Comparison of ENCODE assay signal across 22 mouse cellular contexts in the genomic region with DNA sequence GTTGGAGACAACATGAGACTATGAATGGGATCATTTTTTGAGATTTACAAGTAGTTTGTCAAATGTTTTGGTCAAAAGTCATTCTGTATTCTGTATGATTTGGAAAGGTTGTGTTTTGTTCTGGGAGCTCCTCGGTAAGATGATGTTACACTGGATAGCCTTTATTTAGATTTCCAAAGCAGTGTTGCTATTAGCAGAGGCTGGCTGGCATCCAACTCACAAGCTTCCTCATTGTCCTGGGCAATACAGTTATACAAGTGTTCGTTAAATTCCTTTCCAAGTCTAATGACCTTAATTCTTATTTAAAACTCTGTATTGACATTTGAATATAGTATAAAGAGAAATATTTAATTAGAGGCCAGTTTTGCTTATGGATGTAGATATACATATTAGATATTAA. TPM values are rescaled to one million over a fixed set of nuclear protein-coding genes. Genes with fewer than 3 reads are reported as not detected.
A peak's percentile ranks its signal among the peaks of the same experiment; 100 is the strongest.
DNase-seq lines count a peak whose midpoint lies in the region; ATAC-seq lines count a peak whose summit lies in the region.
"Had no signal": no experiment of that assay in that cellular context is flagged by ENCODE, and none has a peak within 500 bp of the region (broad histone marks: within the 10 kb centered on the region; RNA-seq: fewer than 3 reads in every experiment).

No protein-coding gene starts in this region.

- H3K9me3 ChIP-seq in heart, embryonic 12.5 days (replicated peaks) = peaks cover 7% of the 10 kb centered on the region; the same call in 1 of the 2 replicates
- no peaks in the 10 kb centered on the region for H3K9me3 ChIP-seq in midbrain, embryonic 14.5 days (ENCODE audit: control insufficient read depth, low read length)
- H3K9me3 ChIP-seq in midbrain, embryonic 10.5 days (replicated peaks) = peaks cover 8% of the 10 kb centered on the region; the same call in 1 of the 2 replicates
- H3K9me3 ChIP-seq in heart, embryonic 15.5 days (replicated peaks) = no peaks in the 10 kb centered on the region; the same call in 1 of the 2 replicates
- H3K9me3 ChIP-seq: embryonic facial prominence, embryonic 15.5 days; hindbrain, embryonic 12.5 days; limb, embryonic 10.5 days had no signal

- intact Hi-C loops in left cerebral cortex, postnatal 25 days (cut with DNase I) = no loop called here

- ATAC-seq in heart, embryonic 12.5 days (ENCODE audit: insufficient number of reproducible peaks, low FRiP score) = no peak
- ATAC-seq in midbrain, embryonic 14.5 days (ENCODE audit: low FRiP score, low TSS enrichment) = no peak
- peak; percentile 50; the same call in 1 of the 2 replicates for ATAC-seq in heart, embryonic 15.5 days (replicated peaks; ENCODE audit: insufficient number of reproducible peaks, insufficient read depth, low FRiP score, low read depth)

- peak overlapping the region; percentile 51 for H3K27ac ChIP-seq in heart, embryonic 12.5 days (ENCODE audit: poor library complexity, severe bottlenecking)
- no peak overlapping the region for H3K27ac ChIP-seq in midbrain, embryonic 14.5 days (replicated peaks; ENCODE audit: low read depth, low read length)
- H3K27ac ChIP-seq in midbrain, embryonic 10.5 days (replicated peaks) = no peak overlapping the region
- H3K27ac ChIP-seq in heart, embryonic 15.5 days = peak overlapping the region; percentile 54; the same call in 1 of the 2 replicates
- H3K27ac ChIP-seq: embryonic facial prominence, embryonic 15.5 days; hindbrain, embryonic 12.5 days; left cerebral cortex, adult 2 months; limb, embryonic 10.5 days had no signal

- no peak overlapping the region for H3K4me3 ChIP-seq in heart, embryonic 12.5 days
- no peak overlapping the region for H3K4me3 ChIP-seq in midbrain, embryonic 14.5 days (replicated peaks; ENCODE audit: low read depth, low read length)
- H3K4me3 ChIP-seq in midbrain, embryonic 10.5 days = no peak overlapping the region
- no peak overlapping the region for H3K4me3 ChIP-seq in heart, embryonic 15.5 days
- H3K4me3 ChIP-seq: embryonic facial prominence, embryonic 15.5 days; hindbrain, embryonic 12.5 days; left cerebral cortex, adult 2 months; limb, embryonic 10.5 days had no signal

- no peak overlapping the region for H3K4me2 ChIP-seq in heart, embryonic 12.5 days
- H3K4me2 ChIP-seq in midbrain, embryonic 14.5 days (ENCODE audit: low read length) = no peak overlapping the region
- no peak overlapping the region for H3K4me2 ChIP-seq in heart, embryonic 15.5 days
- H3K4me2 ChIP-seq: embryonic facial prominence, embryonic 15.5 days; hindbrain, embryonic 12.5 days had no signal

- H3K36me3 ChIP-seq in heart, embryonic 12.5 days = no peaks in the 10 kb centered on the region
- no peaks in the 10 kb centered on the region for H3K36me3 ChIP-seq in midbrain, embryonic 14.5 days (ENCODE audit: control insufficient read depth, insufficient read depth, low read length)
- H3K36me3 ChIP-seq in midbrain, embryonic 10.5 days = no peaks in the 10 kb centered on the region
- H3K36me3 ChIP-seq in heart, embryonic 15.5 days = no peaks in the 10 kb centered on the region; the same call in 1 of the 2 replicates
- H3K36me3 ChIP-seq: embryonic facial prominence, embryonic 15.5 days; hindbrain, embryonic 12.5 days; limb, embryonic 10.5 days had no signal

- peaks cover 9% of the 10 kb centered on the region for H3K4me1 ChIP-seq in heart, embryonic 12.5 days (replicated peaks)
- no peaks in the 10 kb centered on the region for H3K4me1 ChIP-seq in midbrain, embryonic 14.5 days (ENCODE audit: control insufficient read depth, insufficient read depth, low read length)
- H3K4me1 ChIP-seq in midbrain, embryonic 10.5 days = no peaks in the 10 kb centered on the region
- peaks cover 9% of the 10 kb centered on the region for H3K4me1 ChIP-seq in heart, embryonic 15.5 days (replicated peaks)
- H3K4me1 ChIP-seq: embryonic facial prominence, embryonic 15.5 days; hindbrain, embryonic 12.5 days; limb, embryonic 10.5 days had no signal

- no peak overlapping the region for H3K9ac ChIP-seq in heart, embryonic 12.5 days
- no peak overlapping the region for H3K9ac ChIP-seq in midbrain, embryonic 14.5 days (replicated peaks; ENCODE audit: low read length)
- H3K9ac ChIP-seq in heart, embryonic 15.5 days = no peak overlapping the region
- H3K9ac ChIP-seq: embryonic facial prominence, embryonic 15.5 days; hindbrain, embryonic 12.5 days; liver, postnatal 0 days had no signal

- H3K27me3 ChIP-seq in heart, embryonic 12.5 days (replicated peaks) = no peaks in the 10 kb centered on the region
- H3K27me3 ChIP-seq in midbrain, embryonic 14.5 days (ENCODE audit: control insufficient read depth, insufficient read depth, low read length) = no peaks in the 10 kb centered on the region
- H3K27me3 ChIP-seq in midbrain, embryonic 10.5 days (ENCODE audit: low read depth, poor library complexity, severe bottlenecking) = no peaks in the 10 kb centered on the region
- no peaks in the 10 kb centered on the region for H3K27me3 ChIP-seq in heart, embryonic 15.5 days
- H3K27me3 ChIP-seq: embryonic facial prominence, embryonic 15.5 days; hindbrain, embryonic 12.5 days; megakaryocyte, embryonic 14.5 days had no signal

- WGBS in heart, embryonic 12.5 days = 44% methylated on average over 2 of the region's 2 CpGs
- 75% methylated on average over 2 of the region's 2 CpGs for WGBS in midbrain, embryonic 14.5 days
- WGBS in midbrain, embryonic 10.5 days = 92% methylated on average over 2 of the region's 2 CpGs
- WGBS in heart, embryonic 15.5 days = 18% methylated on average over 2 of the region's 2 CpGs

- no peak for DNase-seq in heart, adult 8-10 months (ENCODE audit: low spot score)
- peak; percentile 34 for DNase-seq in midbrain, embryonic 14.5 days
- DNase-seq in midbrain, embryonic 10.5 days (ENCODE audit: low spot score) = no peak
- DNase-seq in cerebellum, postnatal 4 days (ENCODE audit: low spot score in 2 of 2) = no peak
- DNase-seq in left cerebral cortex, postnatal 25 days (ENCODE audit: low spot score in 2 of 2) = no peak
- DNase-seq: adrenal gland, adult 8-10 months; cerebellum, adult 11 months; cerebellum, postnatal 10 days; kidney, adult 9 months; kidney, postnatal 4 days; layer of hippocampus, adult 9-11 months; liver, postnatal 0 days; right cerebral cortex, postnatal 4 days; thymus, adult 2 months had no signal

RNA-seq across cellular contexts. Expression of gene Adora2a, which starts 28.6 kb away (rescaled TPM):
- 3.1 and 3.7 TPM in 2 replicates for polyA plus RNA-seq in heart, embryonic 12.5 days (2016; fragmentation: Nextera tagmentation; extraction: Ambion mirVana)
- total RNA-seq in heart, adult 8-10 months (2022) = 1 to 10 TPM; 5.8 to 9.3 (median 7.0) TPM
- polyA plus RNA-seq in midbrain, embryonic 14.5 days (2014; fragmentation: Nextera tagmentation; extraction: Ambion mirVana) = 3.7 and 5.1 TPM in 2 replicates
- 1.5 and 2.1 TPM in 2 replicates for polyA plus RNA-seq in midbrain, embryonic 10.5 days (2016; fragmentation: Nextera tagmentation; extraction: Ambion mirVana)
- polyA plus RNA-seq in heart, embryonic 15.5 days (2015; fragmentation: Nextera tagmentation; extraction: Ambion mirVana) = 5.7 and 6.3 TPM in 2 replicates
- 10 to 100 TPM in 1 of 2 experiments, 1 to 10 TPM in 1; 5.5 to 51.2 TPM for total RNA-seq in left cerebral cortex, postnatal 25 days (2021)

RNA-seq across cellular contexts. Expression of gene Upb1, which starts 55.6 kb away (rescaled TPM):
- polyA plus RNA-seq in heart, embryonic 12.5 days (2016; fragmentation: Nextera tagmentation; extraction: Ambion mirVana) = 0.15 and 0.17 TPM in 2 replicates
- 1 to 10 TPM in 1 of 4 experiments, under 1 TPM in 3; 0.53 to 1.0 (median 0.63) TPM for total RNA-seq in heart, adult 8-10 months (2022)
- 0.11 TPM in 1 of 2 replicates, not detected in the other for polyA plus RNA-seq in midbrain, embryonic 14.5 days (2014; fragmentation: Nextera tagmentation; extraction: Ambion mirVana)
- polyA plus RNA-seq in midbrain, embryonic 10.5 days (2016; fragmentation: Nextera tagmentation; extraction: Ambion mirVana) = not detected in 2 replicates
- polyA plus RNA-seq in heart, embryonic 15.5 days (2015; fragmentation: Nextera tagmentation; extraction: Ambion mirVana) = 0.62 and 0.75 TPM in 2 replicates
- total RNA-seq in left cerebral cortex, postnatal 25 days (2021) = under 1 TPM; 0.53 to 0.76 TPM
- total RNA-seq: midbrain, postnatal 0 days had no signal
- polyA plus RNA-seq: hindbrain, embryonic 12.5 days; limb, embryonic 10.5 days had no signal

Comparison
In these comparisons a context has a peak if more than half of its experiments do, and no peak if none do; other contexts are left out.
1. H3K27ac ChIP-seq: peak in heart, embryonic 12.5 days (single experiment) and heart, embryonic 15.5 days (single experiment); none in midbrain, embryonic 14.5 days (single experiment) and midbrain, embryonic 10.5 days (single experiment).